Mouse (Mus musculus): ENCODE data around the gene Fmnl2. TPM values are rescaled to one million over a fixed set of nuclear protein-coding genes. Genes with fewer than 3 reads are reported as not detected.

Fmnl2 gene
- polyA plus RNA-seq, 1 experiment from 2014 or later, result 2.0 TPM

DNA sequence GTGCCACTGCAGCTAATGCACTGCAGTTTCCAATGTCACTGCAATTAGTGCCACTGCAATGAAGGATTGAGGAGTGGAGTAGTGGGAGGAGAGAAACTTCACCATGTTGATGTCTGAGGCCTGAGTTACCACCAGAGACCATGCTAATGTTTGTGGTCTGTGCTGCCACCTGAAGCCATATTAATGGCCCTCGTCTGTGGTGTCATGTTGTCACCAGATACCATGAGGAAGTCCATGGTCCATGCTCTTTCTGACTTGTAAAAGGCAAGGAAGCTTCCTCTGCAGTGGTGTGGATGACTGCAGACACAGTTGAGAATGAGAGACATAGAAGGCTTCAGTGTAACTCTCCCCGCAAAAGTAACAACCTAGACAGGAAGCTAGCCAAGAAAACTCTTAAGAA lies 26.1 kb upstream of the Fmnl2 start:
- no peak overlapping the region for H3K27ac ChIP-seq (ENCODE audit: low read depth, low read length)
- ATAC-seq (replicated peaks; ENCODE audit: insufficient number of reproducible peaks, low FRiP score, low TSS enrichment), result no peak
- no peak overlapping the region for H3K4me2 ChIP-seq
- no peaks in the 10 kb centered on the region for H3K4me1 ChIP-seq (ENCODE audit: control insufficient read depth, insufficient read depth, low read length)
- no peak overlapping the region for H3K9ac ChIP-seq (ENCODE audit: low read depth, low read length)
- H3K4me3 ChIP-seq (ENCODE audit: low read depth, low read length), result no peak overlapping the region
- no peaks in the 10 kb centered on the region for H3K27me3 ChIP-seq (ENCODE audit: control insufficient read depth, insufficient read depth, low read length)
- H3K9me3 ChIP-seq (replicated peaks; ENCODE audit: control insufficient read depth, low read length), result no peaks in the 10 kb centered on the region
- 80% methylated on average over 2 of the region's 2 CpGs for WGBS (ENCODE audit: insufficient replicate concordance)
- H3K36me3 ChIP-seq (ENCODE audit: control insufficient read depth, insufficient read depth, low read length), result no peaks in the 10 kb centered on the region

DNA sequence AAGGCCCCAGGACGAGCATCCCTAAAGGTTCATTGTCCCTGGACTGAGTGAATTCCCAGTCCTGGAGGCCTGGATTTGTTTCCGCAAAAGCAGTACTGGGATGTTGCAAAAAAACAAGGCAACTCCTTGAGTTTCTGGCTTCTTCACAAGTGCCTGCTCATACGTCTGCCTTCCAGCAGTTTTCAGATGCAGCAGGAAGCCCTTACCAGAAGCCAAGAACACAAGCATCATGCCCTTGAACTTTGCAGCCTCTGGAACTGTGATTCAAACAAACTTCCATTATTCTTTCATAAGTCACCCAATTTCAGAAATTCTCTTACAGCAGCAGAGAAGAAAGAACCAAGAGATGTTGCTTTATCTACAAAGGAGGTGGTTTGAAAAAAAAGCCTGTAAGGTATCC lies 21.9 kb upstream of the Fmnl2 start:
- no peaks in the 10 kb centered on the region for H3K4me1 ChIP-seq (ENCODE audit: control insufficient read depth, insufficient read depth, low read length)
- H3K4me2 ChIP-seq, result no peak overlapping the region
- H3K36me3 ChIP-seq (ENCODE audit: control insufficient read depth, insufficient read depth, low read length), result no peaks in the 10 kb centered on the region
- H3K4me3 ChIP-seq (ENCODE audit: low read depth, low read length), result no peak overlapping the region
- H3K27me3 ChIP-seq (ENCODE audit: control insufficient read depth, insufficient read depth, low read length), result no peaks in the 10 kb centered on the region
- WGBS (ENCODE audit: insufficient replicate concordance), result 80% methylated on average over 3 of the region's 3 CpGs
- H3K27ac ChIP-seq (ENCODE audit: low read depth, low read length), result no peak overlapping the region
- H3K9me3 ChIP-seq (replicated peaks; ENCODE audit: control insufficient read depth, low read length), result no peaks in the 10 kb centered on the region
- H3K9ac ChIP-seq (ENCODE audit: low read depth, low read length), result no peak overlapping the region
- ATAC-seq (replicated peaks; ENCODE audit: insufficient number of reproducible peaks, low FRiP score, low TSS enrichment), result no peak

DNA sequence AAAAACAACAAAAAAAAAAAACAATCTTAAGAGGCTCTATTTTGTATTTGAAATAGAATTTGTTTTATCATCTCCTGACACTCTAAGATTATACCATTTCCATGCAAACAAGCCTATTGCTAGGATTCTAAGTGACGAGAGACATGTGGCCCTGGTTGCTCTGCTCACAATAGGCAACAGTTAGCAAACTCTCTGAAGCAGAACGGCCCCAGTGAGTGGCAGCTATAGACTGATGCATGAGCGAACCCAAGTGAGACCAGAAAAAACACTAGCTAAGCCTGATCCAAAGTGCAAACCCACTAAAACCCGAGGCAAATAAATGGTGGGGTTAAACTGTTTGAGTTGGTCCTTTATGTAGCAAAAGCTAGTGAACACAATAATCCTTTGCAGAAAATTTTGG lies 18.6 kb upstream of the Fmnl2 start:
- no peaks in the 10 kb centered on the region for H3K9me3 ChIP-seq (replicated peaks; ENCODE audit: control insufficient read depth, low read length)
- no peaks in the 10 kb centered on the region for H3K27me3 ChIP-seq (ENCODE audit: control insufficient read depth, insufficient read depth, low read length)
- no peak overlapping the region for H3K27ac ChIP-seq (ENCODE audit: low read depth, low read length)
- no peak for ATAC-seq (replicated peaks; ENCODE audit: insufficient number of reproducible peaks, low FRiP score, low TSS enrichment)
- H3K36me3 ChIP-seq (ENCODE audit: control insufficient read depth, insufficient read depth, low read length), result no peaks in the 10 kb centered on the region
- H3K4me3 ChIP-seq (ENCODE audit: low read depth, low read length), result no peak overlapping the region
- no peak overlapping the region for H3K4me2 ChIP-seq
- 78% methylated on average over 4 of the region's 4 CpGs for WGBS (ENCODE audit: insufficient replicate concordance)
- H3K9ac ChIP-seq (ENCODE audit: low read depth, low read length), result no peak overlapping the region
- no peaks in the 10 kb centered on the region for H3K4me1 ChIP-seq (ENCODE audit: control insufficient read depth, insufficient read depth, low read length)

DNA sequence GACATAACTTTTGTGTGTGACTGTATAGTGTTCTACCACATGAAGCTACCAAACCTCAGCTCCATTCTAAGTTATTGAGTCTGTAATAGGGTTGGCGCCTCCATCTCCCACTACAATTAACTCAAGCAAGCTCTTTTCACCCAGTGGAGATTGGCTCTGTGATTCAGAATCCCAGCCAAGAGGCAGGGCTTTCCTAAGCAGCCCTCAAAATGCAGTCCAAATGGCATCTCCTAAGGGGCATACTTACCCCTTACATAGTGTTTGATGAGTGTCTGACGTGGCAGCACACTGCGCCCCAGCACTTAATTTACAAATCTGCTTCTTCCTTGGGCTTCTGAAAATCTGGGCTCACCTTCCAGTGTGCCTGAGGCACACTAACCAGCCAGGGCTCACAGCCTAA lies 17.8 kb upstream of the Fmnl2 start:
- no peak overlapping the region for H3K4me3 ChIP-seq (ENCODE audit: low read depth, low read length)
- H3K4me1 ChIP-seq (ENCODE audit: control insufficient read depth, insufficient read depth, low read length), result no peaks in the 10 kb centered on the region
- no peak for ATAC-seq (replicated peaks; ENCODE audit: insufficient number of reproducible peaks, low FRiP score, low TSS enrichment)
- 83% methylated on average over 3 of the region's 3 CpGs for WGBS (ENCODE audit: insufficient replicate concordance)
- H3K27ac ChIP-seq (ENCODE audit: low read depth, low read length), result no peak overlapping the region
- H3K9ac ChIP-seq (ENCODE audit: low read depth, low read length), result no peak overlapping the region
- H3K36me3 ChIP-seq (ENCODE audit: control insufficient read depth, insufficient read depth, low read length), result no peaks in the 10 kb centered on the region
- no peaks in the 10 kb centered on the region for H3K9me3 ChIP-seq (replicated peaks; ENCODE audit: control insufficient read depth, low read length)
- no peaks in the 10 kb centered on the region for H3K27me3 ChIP-seq (ENCODE audit: control insufficient read depth, insufficient read depth, low read length)
- H3K4me2 ChIP-seq, result no peak overlapping the region

DNA sequence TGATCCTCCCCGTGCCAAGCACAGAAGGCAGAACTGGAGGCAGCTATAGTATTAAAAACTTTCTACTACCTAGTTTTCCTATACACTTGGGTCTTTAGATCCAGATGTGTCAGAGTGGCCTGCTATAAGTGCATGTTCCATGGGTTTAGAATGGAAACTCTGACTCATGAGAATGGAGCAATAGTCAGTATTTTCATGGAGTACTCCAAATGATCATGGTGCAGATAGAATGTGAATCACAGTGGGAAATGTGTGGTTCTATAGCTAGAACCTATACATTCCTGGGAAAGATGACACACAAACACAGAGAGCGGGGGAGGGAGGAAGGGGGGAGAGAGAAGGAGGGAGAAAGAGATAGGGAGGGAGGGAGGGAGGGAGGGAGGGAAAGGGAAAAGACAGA lies 13.8 kb upstream of the Fmnl2 start:
- Histone ChIP-seq H3K4me2 (no peak overlapping the region), H3K4me3 (ENCODE audit: low read depth, low read length) (no peak overlapping the region), H3K27me3 (ENCODE audit: control insufficient read depth, insufficient read depth, low read length) (no peaks in the 10 kb centered on the region), H3K27ac (ENCODE audit: low read depth, low read length) (no peak overlapping the region), H3K4me1 (ENCODE audit: control insufficient read depth, insufficient read depth, low read length) (no peaks in the 10 kb centered on the region), H3K36me3 (ENCODE audit: control insufficient read depth, insufficient read depth, low read length) (no peaks in the 10 kb centered on the region), H3K9ac (ENCODE audit: low read depth, low read length) (no peak overlapping the region), H3K9me3 (replicated peaks; ENCODE audit: control insufficient read depth, low read length) (no peaks in the 10 kb centered on the region)
- 78% methylated on average over 2 of the region's 2 CpGs for WGBS (ENCODE audit: insufficient replicate concordance)
- no peak for ATAC-seq (replicated peaks; ENCODE audit: insufficient number of reproducible peaks, low FRiP score, low TSS enrichment)

DNA sequence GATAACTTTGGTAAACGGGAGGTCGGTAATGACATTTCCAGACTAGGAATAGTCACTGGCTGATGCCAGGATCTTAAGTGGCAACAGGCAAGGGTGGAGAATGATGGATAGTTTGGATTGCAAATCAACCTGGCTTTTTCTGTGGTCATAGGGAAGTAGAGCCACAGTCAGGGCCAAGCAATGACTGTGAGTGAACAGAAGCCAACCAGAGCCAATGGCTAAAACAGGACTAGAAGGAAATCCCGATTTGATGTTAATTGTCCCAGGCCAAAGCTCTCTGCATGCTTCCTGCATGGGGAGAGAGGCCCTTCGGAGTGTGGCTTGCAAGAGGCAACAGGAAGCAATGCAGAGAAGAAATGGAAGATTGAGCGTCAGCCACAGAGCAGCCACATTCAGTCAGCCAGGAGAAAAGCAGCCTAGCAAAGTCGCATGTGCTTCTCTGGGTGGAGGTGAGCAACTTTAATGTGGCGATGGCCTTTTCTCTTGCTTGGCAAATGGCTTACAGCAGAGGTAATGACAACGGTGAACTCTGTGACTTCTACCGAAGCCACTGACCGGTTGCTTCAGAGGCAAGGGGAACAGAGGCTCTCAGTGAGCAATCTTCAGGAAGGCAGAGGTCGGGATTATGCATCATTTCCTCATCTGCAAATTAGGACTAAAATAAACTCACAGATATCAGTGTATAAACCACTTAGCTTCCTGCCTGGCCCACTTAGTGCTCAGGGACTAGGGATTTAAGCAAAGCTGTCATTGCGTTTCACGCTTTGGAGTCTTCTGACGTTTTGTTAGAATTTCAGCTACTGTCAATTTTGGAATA lies 12.5 kb upstream of the Fmnl2 start:
- Histone ChIP-seq H3K9me3 (replicated peaks; ENCODE audit: control insufficient read depth, low read length) (no peaks in the 10 kb centered on the region), H3K27ac (ENCODE audit: low read depth, low read length) (no peak overlapping the region), H3K9ac (ENCODE audit: low read depth, low read length) (no peak overlapping the region), H3K27me3 (ENCODE audit: control insufficient read depth, insufficient read depth, low read length) (no peaks in the 10 kb centered on the region), H3K4me2 (no peak overlapping the region), H3K4me3 (ENCODE audit: low read depth, low read length) (no peak overlapping the region), H3K4me1 (ENCODE audit: control insufficient read depth, insufficient read depth, low read length) (no peaks in the 10 kb centered on the region), H3K36me3 (ENCODE audit: control insufficient read depth, insufficient read depth, low read length) (no peaks in the 10 kb centered on the region)
- ATAC-seq (replicated peaks; ENCODE audit: insufficient number of reproducible peaks, low FRiP score, low TSS enrichment), result no peak
- WGBS (ENCODE audit: insufficient replicate concordance), result 54% methylated on average over 14 of the region's 14 CpGs

DNA sequence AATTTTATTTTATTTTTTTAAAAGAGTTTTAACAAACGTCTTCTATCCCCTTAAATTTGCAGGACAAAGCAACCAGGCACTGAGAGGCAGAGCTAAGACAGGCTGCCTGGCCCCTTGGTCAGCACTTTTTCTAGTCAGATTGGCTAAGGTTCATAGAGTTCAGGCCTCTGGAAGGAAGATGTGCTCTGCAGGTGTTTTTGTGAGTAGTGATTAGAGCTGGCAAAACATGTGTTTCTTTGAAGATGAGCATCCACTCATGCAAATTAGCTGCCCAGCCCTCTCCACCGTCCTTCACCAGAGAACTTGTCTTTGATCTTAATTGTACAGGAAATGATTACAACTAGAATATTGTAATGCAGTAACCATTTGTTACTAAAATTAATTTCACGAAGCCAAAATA lies 11.2 kb upstream of the Fmnl2 start:
- Histone ChIP-seq H3K9me3 (replicated peaks; ENCODE audit: control insufficient read depth, low read length) (no peaks in the 10 kb centered on the region), H3K27me3 (ENCODE audit: control insufficient read depth, insufficient read depth, low read length) (no peaks in the 10 kb centered on the region), H3K36me3 (ENCODE audit: control insufficient read depth, insufficient read depth, low read length) (no peaks in the 10 kb centered on the region), H3K4me3 (ENCODE audit: low read depth, low read length) (no peak overlapping the region), H3K4me2 (no peak overlapping the region), H3K9ac (ENCODE audit: low read depth, low read length) (no peak overlapping the region), H3K27ac (ENCODE audit: low read depth, low read length) (no peak overlapping the region), H3K4me1 (ENCODE audit: control insufficient read depth, insufficient read depth, low read length) (no peaks in the 10 kb centered on the region)
- WGBS (ENCODE audit: insufficient replicate concordance), result 59% methylated on average over 3 of the region's 3 CpGs
- ATAC-seq (replicated peaks; ENCODE audit: insufficient number of reproducible peaks, low FRiP score, low TSS enrichment), result no peak

DNA sequence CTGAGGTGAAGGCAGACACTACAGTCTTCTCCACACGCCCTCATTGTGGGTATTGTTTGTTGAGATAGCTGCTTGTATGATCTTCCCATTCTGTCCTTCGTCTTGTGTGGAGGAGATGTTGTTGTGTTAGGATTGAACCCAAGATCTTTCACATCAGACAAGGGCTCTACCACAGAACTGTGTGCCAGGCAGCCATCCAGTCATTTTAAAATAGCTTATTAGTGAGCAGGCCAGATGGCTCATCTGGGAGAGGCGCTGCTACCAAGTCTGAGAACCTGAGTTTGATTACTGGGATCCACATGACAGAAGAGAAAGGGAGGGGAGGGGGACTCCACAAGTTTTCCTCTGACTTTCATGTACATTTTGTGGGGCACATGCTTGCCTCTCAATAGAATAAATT lies 8.6 kb upstream of the Fmnl2 start:
- H3K9me3 ChIP-seq (replicated peaks; ENCODE audit: control insufficient read depth, low read length), result no peaks in the 10 kb centered on the region

More for the DNA sequence above, 8.6 kb upstream of the Fmnl2 start:
- Histone ChIP-seq H3K9ac (ENCODE audit: low read depth, low read length) (no peak overlapping the region), H3K36me3 (ENCODE audit: control insufficient read depth, insufficient read depth, low read length) (no peaks in the 10 kb centered on the region), H3K27me3 (ENCODE audit: control insufficient read depth, insufficient read depth, low read length) (no peaks in the 10 kb centered on the region), H3K4me3 (ENCODE audit: low read depth, low read length) (no peak overlapping the region), H3K4me2 (no peak overlapping the region), H3K4me1 (ENCODE audit: control insufficient read depth, insufficient read depth, low read length) (no peaks in the 10 kb centered on the region), H3K27ac (ENCODE audit: low read depth, low read length) (no peak overlapping the region)
- 70% methylated on average over 3 of the region's 3 CpGs for WGBS (ENCODE audit: insufficient replicate concordance)
- ATAC-seq (replicated peaks; ENCODE audit: insufficient number of reproducible peaks, low FRiP score, low TSS enrichment), result no peak

Measured in heart, embryonic 11.5 days (tissue).